Mouse (Mus musculus) cortical plate, adult 2 months (tissue): ENCODE results near the gene Nrtn. TPM values are rescaled to one million over a fixed set of nuclear protein-coding genes. Genes with fewer than 3 reads are reported as not detected.
A peak's percentile ranks its signal among the peaks of the same experiment; 100 is the strongest.

Experiments
- H3K27ac ChIP-seq: fragments of 200-500 bp; 2 replicates; pipeline ENCODE4 v1.5.1; 2012; ENCODE audit warnings: low read length, control low read depth, inconsistent platforms; ENCODE audit not compliant: insufficient read depth
- H3K4me1 ChIP-seq: fragments of 200-500 bp; 2 replicates; pipeline ENCODE4 v1.6.1; 2011; ENCODE audit warnings: low read length; ENCODE audit not compliant: control insufficient read depth, insufficient read depth
- H3K4me3 ChIP-seq: fragments of 200-500 bp; 2 replicates; pipeline ENCODE4 v1.5.1; 2011; ENCODE audit warnings: mild to moderate bottlenecking, low read length, control low read depth; ENCODE audit not compliant: insufficient read depth
- CTCF ChIP-seq: fragments of 200-500 bp; IDR thresholded peaks from 2 replicates; pipeline ENCODE4 v1.5.1; 2011; ENCODE audit warnings: mild to moderate bottlenecking, control low read depth, low read length; ENCODE audit not compliant: insufficient read depth; ENCODE audit errors: extremely low read depth
- POLR2A ChIP-seq: fragments of 200-500 bp; IDR thresholded peaks from 2 replicates; pipeline ENCODE4 v1.6.1; 2011; ENCODE audit warnings: mild to moderate bottlenecking, low read length, control low read depth; ENCODE audit not compliant: insufficient read depth; ENCODE audit errors: extremely low read depth
- polyA plus RNA-seq: library from polyadenylated mRNA; depleted of rRNA; stranded (reverse); fragments of >200 nt; gene quantifications from 2 replicates; pipeline ENCODE4 v1.2.3, GENCODE M21; 2012

Nrtn gene
- polyA plus RNA-seq, 1 experiment, result 8.6 TPM

GRCm38 (mm10) chr17:56744173-56744572 is 13.2 kb downstream of the Nrtn start:
- no peak overlapping the region for H3K4me3 ChIP-seq
- H3K4me1 ChIP-seq, result no peaks in the 10 kb centered on the region
- H3K27ac ChIP-seq, result no peak overlapping the region
- TF ChIP-seq POLR2A (no peak), CTCF (no peak)

DNA sequence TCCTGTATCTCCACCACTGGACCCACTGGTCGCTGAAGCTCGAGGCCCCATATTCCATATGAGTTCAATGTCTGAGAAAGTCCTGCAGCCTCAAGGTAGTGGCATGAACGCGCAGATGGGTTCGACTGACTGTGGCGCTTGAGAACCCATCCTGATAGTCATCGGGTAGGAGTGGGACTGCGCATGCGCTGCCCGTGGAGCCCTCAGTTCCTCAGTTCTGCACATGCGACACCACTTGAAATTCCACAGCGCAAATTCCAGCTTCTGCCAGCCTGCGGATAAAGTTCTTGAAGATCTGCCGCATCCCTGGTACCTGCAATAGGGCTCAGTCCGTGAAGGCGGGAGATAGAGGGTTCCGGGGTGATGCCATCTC is 16.6 kb downstream of the Nrtn start:
- Histone ChIP-seq H3K4me1 (no peaks in the 10 kb centered on the region), H3K4me3 (no peak overlapping the region), H3K27ac (no peak overlapping the region)
- TF ChIP-seq CTCF, result no peak
- no peak for TF ChIP-seq POLR2A

DNA sequence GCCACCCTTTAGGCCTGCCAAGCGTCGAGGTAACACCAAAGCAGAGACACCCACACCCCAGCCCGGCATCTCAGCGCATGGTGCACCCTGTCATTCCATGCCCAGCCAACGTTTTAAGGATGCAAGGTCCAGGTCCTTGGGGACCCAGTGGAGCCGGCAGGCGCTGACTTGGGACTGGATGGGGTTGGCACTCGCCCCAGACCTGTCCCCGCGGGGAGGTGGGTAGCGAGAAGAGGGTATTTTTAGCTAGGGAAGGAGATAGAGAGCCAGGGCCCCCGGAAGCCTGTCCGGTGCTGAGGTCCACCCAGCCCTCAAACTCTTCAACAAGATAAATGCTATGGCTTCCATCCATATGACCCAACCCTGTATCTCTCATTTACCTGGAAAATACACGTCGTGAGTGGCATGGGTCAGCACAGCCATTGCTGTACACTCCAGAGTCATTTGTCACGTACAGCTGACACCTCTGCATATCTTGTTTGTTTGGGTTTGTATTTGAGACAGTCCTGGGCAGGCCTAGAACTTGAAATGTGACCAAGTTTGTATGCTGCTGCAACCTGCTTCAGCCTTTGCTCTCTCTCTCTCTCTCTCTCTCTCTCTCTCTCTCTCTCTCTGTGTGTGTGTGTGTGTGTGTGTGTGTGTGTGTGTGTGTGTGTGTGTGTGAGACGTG is 17.1 kb downstream of the Nrtn start:
- no peak for TF ChIP-seq POLR2A
- TF ChIP-seq CTCF, result no peak
- Histone ChIP-seq H3K4me1 (no peaks in the 10 kb centered on the region), H3K4me3 (no peak overlapping the region), H3K27ac (no peak overlapping the region)

DNA sequence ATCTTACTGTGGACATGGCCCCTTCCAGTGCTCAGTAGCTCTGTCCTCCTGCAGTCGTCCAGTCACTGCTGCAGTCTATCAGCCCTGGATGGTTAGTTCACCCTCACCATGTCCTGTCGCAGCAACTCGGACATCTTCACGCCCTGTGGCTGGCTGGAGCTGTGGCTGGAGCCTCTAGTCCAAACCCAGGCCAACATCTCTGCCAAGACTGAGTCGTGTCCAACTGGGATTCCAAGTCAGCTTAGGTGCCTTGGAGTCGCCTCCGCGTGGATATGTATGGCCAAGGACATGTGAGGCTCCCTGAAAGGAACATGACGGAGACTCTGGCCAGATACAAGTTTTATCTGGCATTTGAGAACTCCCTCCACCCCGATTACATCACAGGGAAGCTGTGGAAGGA is 19.1 kb downstream of the Nrtn start:
- Histone ChIP-seq H3K27ac (no peak overlapping the region), H3K4me3 (no peak overlapping the region), H3K4me1 (no peaks in the 10 kb centered on the region)
- no peak for TF ChIP-seq CTCF
- TF ChIP-seq POLR2A, result no peak

DNA sequence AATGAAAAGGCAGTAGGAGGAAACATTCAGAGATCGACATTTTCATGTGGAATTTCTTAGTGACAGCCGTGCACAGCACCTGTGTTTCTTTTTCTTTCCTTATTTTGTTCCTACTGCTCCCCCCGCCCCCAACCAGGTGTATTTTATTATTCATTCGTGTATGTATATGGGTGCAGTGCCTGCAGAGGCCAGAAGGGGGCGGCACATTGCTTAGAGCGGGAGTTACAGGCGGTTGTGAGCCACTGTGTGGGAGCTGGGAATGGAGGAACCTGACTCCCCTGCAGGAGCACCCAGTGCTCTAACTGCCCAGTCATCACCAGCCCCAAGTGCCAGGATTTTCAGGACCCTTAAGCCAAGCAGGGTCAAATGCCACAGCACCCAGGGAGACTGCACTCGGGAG is 20.8 kb downstream of the Nrtn start:
- TF ChIP-seq POLR2A (no peak), CTCF (0 out of 2 replicates have a peak, but pooled peaks have one; percentile 9)
- H3K4me3 ChIP-seq, result no peak overlapping the region

GRCm38 (mm10) chr17:56729656-56730055 is 27.7 kb downstream of the Nrtn start:
- no peak overlapping the region for H3K27ac ChIP-seq
- TF ChIP-seq CTCF (no peak), POLR2A (no peak)
- H3K4me3 ChIP-seq, result no peak overlapping the region
- H3K4me1 ChIP-seq, result no peaks in the 10 kb centered on the region

More for the DNA sequence above, 20.8 kb downstream of the Nrtn start:
- H3K4me1 ChIP-seq, result no peaks in the 10 kb centered on the region
- no peak overlapping the region for H3K27ac ChIP-seq

GRCm38 (mm10) chr17:56729151-56729550 is 28.2 kb downstream of the Nrtn start:
- TF ChIP-seq POLR2A, result no peak
- no peak for TF ChIP-seq CTCF
- Histone ChIP-seq H3K4me3 (no peak overlapping the region), H3K27ac (no peak overlapping the region), H3K4me1 (no peaks in the 10 kb centered on the region)

GRCm38 (mm10) chr17:56728117-56728516 is 29.2 kb downstream of the Nrtn start:
- H3K4me1 ChIP-seq, result no peaks in the 10 kb centered on the region
- TF ChIP-seq POLR2A, result no peak
- TF ChIP-seq CTCF, result no peak
- H3K27ac ChIP-seq, result no peak overlapping the region
- no peak overlapping the region for H3K4me3 ChIP-seq

DNA sequence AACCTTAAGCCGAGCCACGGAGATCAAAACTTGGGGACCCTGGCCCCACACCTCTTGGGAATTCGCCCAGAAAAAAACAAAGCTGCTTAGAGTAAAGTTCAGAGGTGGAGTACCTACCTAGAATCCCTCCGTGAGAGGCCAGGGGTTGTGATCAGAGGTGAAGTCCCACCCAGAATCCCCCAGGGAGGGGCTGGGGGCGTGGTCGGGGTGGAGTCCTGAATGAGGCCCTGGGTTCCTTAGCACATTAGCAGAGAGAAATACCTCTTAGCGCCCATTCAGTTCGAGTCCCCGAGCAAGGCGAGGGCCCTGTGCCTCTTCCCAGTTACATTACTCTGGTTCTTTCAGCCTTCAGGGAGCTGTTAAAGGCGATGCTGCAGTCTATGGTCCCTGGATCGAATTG is 29.7 kb downstream of the Nrtn start:
- no peak for TF ChIP-seq POLR2A
- no peak for TF ChIP-seq CTCF
- no peaks in the 10 kb centered on the region for H3K4me1 ChIP-seq
- no peak overlapping the region for H3K27ac ChIP-seq
- H3K4me3 ChIP-seq, result no peak overlapping the region

DNA sequence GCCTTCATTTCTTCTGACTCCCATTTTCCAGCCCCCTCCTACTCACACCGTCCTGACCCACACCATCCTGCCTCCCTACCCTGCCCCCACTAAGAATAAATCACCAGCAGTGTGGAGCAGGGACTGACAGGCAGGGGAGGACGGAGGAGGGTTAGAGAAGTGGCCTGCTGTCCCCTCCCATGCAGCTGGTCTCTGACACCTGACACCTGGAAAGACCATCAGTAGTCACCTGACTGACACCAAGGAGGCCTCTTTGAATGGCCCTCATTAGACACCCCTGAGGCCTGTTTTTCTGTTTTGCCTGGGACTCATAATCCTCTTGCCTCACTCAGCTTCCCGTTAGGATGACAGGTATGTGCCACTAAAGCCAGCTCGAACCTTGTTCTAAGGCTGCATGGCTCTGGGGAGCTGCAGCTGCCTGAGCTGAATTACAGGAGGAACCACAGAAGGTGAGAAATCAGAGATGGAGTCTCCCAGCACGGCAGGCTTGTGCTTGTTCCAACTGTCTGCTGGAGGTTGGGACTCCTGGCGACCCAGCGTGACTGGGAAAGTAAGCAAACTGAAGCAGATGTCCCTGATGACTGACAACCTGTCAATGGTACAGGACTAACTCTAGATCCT is 30.2 kb downstream of the Nrtn start:
- no peak for TF ChIP-seq CTCF
- no peak for TF ChIP-seq POLR2A
- Histone ChIP-seq H3K4me3 (no peak overlapping the region), H3K27ac (no peak overlapping the region), H3K4me1 (no peaks in the 10 kb centered on the region)
